Mouse (Mus musculus) brown adipose tissue, adult 24 weeks (tissue): Measurements from ENCODE around the gene Gm17304. TPM values are rescaled to one million over a fixed set of nuclear protein-coding genes. Genes with fewer than 3 reads are reported as not detected.

Source experiments
- H3K27ac ChIP-seq: fragments of 200-500 bp; replicated peaks from 2 replicates; pipeline ENCODE4 v1.5.1; 2012; ENCODE audit warnings: low read depth, mild to moderate bottlenecking, low read length
- H3K4me1 ChIP-seq: fragments of 200-500 bp; 2 replicates; pipeline ENCODE4 v1.6.1; 2012; ENCODE audit warnings: low read length, mixed read lengths; ENCODE audit not compliant: control insufficient read depth, insufficient read depth, insufficient read length
- H3K4me3 ChIP-seq: fragments of 200-500 bp; 2 replicates; pipeline ENCODE4 v1.5.1; 2012; ENCODE audit warnings: low read depth, mild to moderate bottlenecking, low read length, moderate library complexity; ENCODE audit not compliant: insufficient read depth
- polyA plus RNA-seq: library from polyadenylated mRNA; stranded (reverse); fragments of >200 nt; gene quantifications from 2 replicates; pipeline ENCODE4 v1.2.4, GENCODE M21; 2012; ENCODE audit not compliant: missing spikeins, insufficient read depth, insufficient read length

Gm17304 gene
- polyA plus RNA-seq, 1 experiment, result not detected

GRCm38 (mm10) chr5:106604381-106604780 lies 4.5 kb upstream of the Gm17304 start:
- Histone ChIP-seq H3K4me1 (no peaks in the 10 kb centered on the region), H3K4me3 (no peak overlapping the region), H3K27ac (no peak overlapping the region)

- Histone ChIP-seq H3K4me3 (no peak overlapping the region), H3K4me1 (no peaks in the 10 kb centered on the region), H3K27ac (no peak overlapping the region)
Observed at GRCm38 (mm10) chr5:106605096-106605495, 3.8 kb upstream of the Gm17304 start.

- Histone ChIP-seq H3K27ac (no peak overlapping the region), H3K4me1 (no peaks in the 10 kb centered on the region), H3K4me3 (no peak overlapping the region)
Observed at GRCm38 (mm10) chr5:106607081-106607480, 1.8 kb upstream of the Gm17304 start.

- Histone ChIP-seq H3K27ac (no peak overlapping the region), H3K4me3 (no peak overlapping the region), H3K4me1 (peaks cover 2% of the 10 kb centered on the region; the same call in 1 of the 2 replicates)
Observed at GRCm38 (mm10) chr5:106612151-106612550, 3.3 kb downstream of the Gm17304 start.

- Histone ChIP-seq H3K27ac (peak overlapping the region; percentile 56; the same call in 1 of the 2 replicates), H3K4me3 (no peak overlapping the region), H3K4me1 (peaks cover 2% of the 10 kb centered on the region; the same call in 1 of the 2 replicates)
Observed at GRCm38 (mm10) chr5:106614570-106614969, 5.7 kb downstream of the Gm17304 start.

GRCm38 (mm10) chr5:106615006-106615405 lies 6.1 kb downstream of the Gm17304 start:
- Histone ChIP-seq H3K27ac (peak overlapping the region; percentile 56; the same call in 1 of the 2 replicates), H3K4me3 (no peak overlapping the region), H3K4me1 (peaks cover 2% of the 10 kb centered on the region; the same call in 1 of the 2 replicates)

GRCm38 (mm10) chr5:106620446-106620845 lies 11.5 kb downstream of the Gm17304 start:
- Histone ChIP-seq H3K4me3 (no peak overlapping the region), H3K27ac (no peak overlapping the region), H3K4me1 (no peaks in the 10 kb centered on the region; the same call in 1 of the 2 replicates)

GRCm38 (mm10) chr5:106622193-106622592 lies 13.3 kb downstream of the Gm17304 start:
- Histone ChIP-seq H3K4me1 (no peaks in the 10 kb centered on the region; the same call in 1 of the 2 replicates), H3K27ac (no peak overlapping the region), H3K4me3 (no peak overlapping the region)

GRCm38 (mm10) chr5:106623337-106623736 lies 14.4 kb downstream of the Gm17304 start:
- no peaks in the 10 kb centered on the region; the same call in 1 of the 2 replicates for H3K4me1 ChIP-seq
- H3K4me3 ChIP-seq, result no peak overlapping the region
- no peak overlapping the region for H3K27ac ChIP-seq

- no peak overlapping the region for H3K27ac ChIP-seq
- H3K4me1 ChIP-seq, result no peaks in the 10 kb centered on the region; the same call in 1 of the 2 replicates
- H3K4me3 ChIP-seq, result no peak overlapping the region
Observed at GRCm38 (mm10) chr5:106628369-106629149, 19.7 kb downstream of the Gm17304 start.

GRCm38 (mm10) chr5:106636423-106636946 lies 27.6 kb downstream of the Gm17304 start:
- Histone ChIP-seq H3K27ac (no peak overlapping the region), H3K4me3 (no peak overlapping the region), H3K4me1 (no peaks in the 10 kb centered on the region)

GRCm38 (mm10) chr5:106639627-106640026 lies 30.7 kb downstream of the Gm17304 start:
- no peaks in the 10 kb centered on the region for H3K4me1 ChIP-seq
- no peak overlapping the region for H3K27ac ChIP-seq
- H3K4me3 ChIP-seq, result no peak overlapping the region

GRCm38 (mm10) chr5:106640235-106640809 lies 31.4 kb downstream of the Gm17304 start:
- Histone ChIP-seq H3K4me1 (no peaks in the 10 kb centered on the region), H3K27ac (no peak overlapping the region), H3K4me3 (no peak overlapping the region)

- no peaks in the 10 kb centered on the region for H3K4me1 ChIP-seq
- no peak overlapping the region for H3K4me3 ChIP-seq
- no peak overlapping the region for H3K27ac ChIP-seq
Observed at GRCm38 (mm10) chr5:106641876-106642275, 33.0 kb downstream of the Gm17304 start.

GRCm38 (mm10) chr5:106643434-106643833 lies 34.5 kb downstream of the Gm17304 start:
- no peak overlapping the region for H3K27ac ChIP-seq
- H3K4me3 ChIP-seq, result no peak overlapping the region
- H3K4me1 ChIP-seq, result no peaks in the 10 kb centered on the region
